Mouse (Mus musculus) naive thymus-derived CD4-positive, alpha-beta T cell, adult 2 months (primary cell): ENCODE results near the gene Mrgprf.

Experiments used
- DNase-seq: peaks from one replicate; pipeline ENCODE4 v3.0.0-alpha.2; 2011; ENCODE audit warnings: low read depth

The Mrgprf gene

DNA sequence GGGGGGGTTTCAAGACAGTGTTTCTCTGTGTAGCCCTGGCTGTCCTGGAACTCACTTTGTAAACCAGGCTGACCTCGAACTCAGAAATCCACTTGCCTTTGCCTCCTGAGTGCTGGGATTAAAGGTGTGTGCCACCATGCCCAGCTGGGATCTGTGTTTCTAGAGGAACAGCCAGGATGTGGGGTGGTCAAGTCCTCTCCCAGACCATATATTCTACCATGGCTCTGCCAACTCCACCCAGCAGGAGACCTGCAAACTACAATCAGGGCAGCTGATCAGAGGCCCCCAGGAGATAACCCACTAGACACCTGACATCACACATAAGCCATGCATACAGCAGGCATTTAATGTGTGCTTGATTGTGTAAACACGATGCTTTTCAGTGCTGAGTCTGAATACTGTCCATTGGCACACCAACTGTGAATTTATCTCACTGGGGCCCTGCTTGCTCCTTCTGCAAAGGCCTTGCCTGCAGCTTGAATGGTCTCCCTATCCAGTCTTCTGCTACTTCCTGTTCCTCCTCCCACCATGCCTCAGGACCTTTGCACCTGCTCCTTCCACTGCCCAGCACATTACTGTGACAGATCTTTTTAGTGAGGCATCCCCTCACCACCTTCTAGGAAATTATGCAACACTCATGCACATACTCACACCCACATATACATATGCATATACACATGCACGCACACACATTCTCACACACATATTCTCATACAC, 35.1 kb downstream of the Mrgprf start:
- no peak for DNase-seq

DNA sequence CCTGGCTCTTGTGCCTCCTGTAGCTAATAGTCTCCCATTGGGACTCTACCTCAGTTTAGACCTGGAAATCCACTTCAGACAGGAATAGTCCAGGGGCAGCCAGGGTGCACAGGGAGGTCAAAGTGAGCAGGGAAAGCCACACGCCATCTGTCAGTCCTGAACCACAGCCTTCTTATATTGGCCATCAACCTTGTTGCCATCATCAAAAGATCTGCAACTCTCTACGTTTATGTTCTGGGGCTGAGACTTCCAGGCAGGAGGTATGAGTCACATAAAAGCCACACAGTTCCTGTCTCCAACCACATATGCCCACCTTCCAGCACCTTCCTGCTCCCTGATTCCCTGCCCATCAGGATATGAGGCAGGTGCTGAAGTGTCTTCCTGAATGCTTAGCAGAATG, 37.3 kb downstream of the Mrgprf start:
- DNase-seq, result no peak

DNA sequence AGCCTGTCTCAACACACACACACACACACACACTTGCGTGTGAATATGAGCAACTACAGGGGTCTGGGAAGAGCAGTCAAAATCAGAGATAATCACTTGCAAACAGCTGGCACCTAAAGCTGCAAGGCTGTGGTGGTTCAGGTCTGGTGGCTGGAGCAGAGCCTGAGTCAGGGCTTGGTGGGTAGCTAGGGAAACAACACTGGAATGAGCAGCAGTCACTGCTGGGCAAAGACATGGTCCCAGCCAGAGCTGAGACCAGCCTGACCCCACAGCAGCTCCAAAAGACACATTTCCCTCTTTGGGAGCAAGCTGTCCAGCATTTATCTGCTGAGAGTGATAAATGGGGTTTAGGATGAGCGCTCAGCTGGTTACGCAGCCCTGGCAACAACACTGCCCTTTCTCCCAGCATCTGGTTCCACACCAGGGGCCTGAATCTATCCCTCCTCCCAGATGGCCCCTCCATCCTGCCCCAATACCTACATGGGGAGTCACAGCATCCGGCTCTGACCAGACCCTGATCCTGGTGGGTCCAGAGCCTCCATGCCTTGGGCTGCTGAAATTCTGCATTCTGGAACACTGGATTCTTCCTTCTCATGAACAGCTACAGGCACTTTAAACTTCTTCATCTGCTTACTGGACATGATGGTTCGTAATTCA, 39.7 kb downstream of the Mrgprf start:
- DNase-seq, result peak; percentile 12
